Mouse (Mus musculus) hindbrain, postnatal 0 days (tissue): ENCODE results near the gene Gm4922. TPM values are rescaled to one million over a fixed set of nuclear protein-coding genes. Genes with fewer than 3 reads are reported as not detected.
A peak's percentile ranks its signal among the peaks of the same experiment; 100 is the strongest.

ENCODE experiments used
- ATAC-seq: fragments of 200-750 bp; cut with Nextera tagmentation; 2 replicates; pipeline ENCODE4 v1.8.0; 2017; ENCODE audit warnings: mild to moderate bottlenecking, moderate TSS enrichment, moderate library complexity
- DNase-seq: peaks from one replicate; pipeline ENCODE4 v3.0.0-alpha.2; 2015; ENCODE audit warnings: low spot score
- H3K27ac ChIP-seq: fragments of 300-500 bp; sonication (generic); 2 replicates; pipeline ENCODE4 v1.5.1; 2014; ENCODE audit warnings: mild to moderate bottlenecking
- H3K27me3 ChIP-seq: fragments of 300-500 bp; sonication (generic); 2 replicates; pipeline ENCODE4 v1.6.1; 2014; ENCODE audit warnings: low read length, mixed read lengths; ENCODE audit not compliant: insufficient read depth
- H3K36me3 ChIP-seq: fragments of 300-500 bp; sonication (generic); 2 replicates; pipeline ENCODE4 v1.6.1; 2014; ENCODE audit warnings: low read length, mixed read lengths; ENCODE audit not compliant: insufficient read depth
- H3K4me1 ChIP-seq: fragments of 300-500 bp; sonication (generic); 2 replicates; pipeline ENCODE4 v1.6.1; 2014; ENCODE audit warnings: antibody characterized with exemption, low read length, mixed read lengths; ENCODE audit not compliant: insufficient read depth
- H3K4me2 ChIP-seq: fragments of 300-500 bp; sonication (generic); 2 replicates; pipeline ENCODE4 v1.6.1; 2014; ENCODE audit warnings: low read depth, mild to moderate bottlenecking, low read length, moderate library complexity, mixed read lengths
- H3K4me3 ChIP-seq: fragments of 300-500 bp; sonication (generic); 2 replicates; pipeline ENCODE4 v1.5.1; 2014; ENCODE audit warnings: low read length
- H3K9ac ChIP-seq: fragments of 300-500 bp; sonication (generic); replicated peaks from 2 replicates; pipeline ENCODE4 v1.6.1; 2014; ENCODE audit warnings: mild to moderate bottlenecking, low read length, moderate library complexity, mixed read lengths
- H3K9me3 ChIP-seq: fragments of 300-500 bp; sonication (generic); 2 replicates; pipeline ENCODE4 v1.6.1; 2016; ENCODE audit warnings: low read length, mixed read lengths
- CTCF ChIP-seq: IDR thresholded peaks from 2 replicates; pipeline ENCODE4 v1.5.1; 2016; ENCODE audit warnings: antibody characterized with exemption, control low read depth, low read depth
- WGBS: fragments of 180-500 bp; shearing (Covaris S2); extraction: QIAGEN DNeasy Blood & Tissue Kit; methylation state at CpG from one replicate; pipeline ENCODE4 v1.1.7; 2014; 5-methylcytosine and 5-hydroxymethylcytosine counted together
- polyA plus RNA-seq: library from polyadenylated mRNA; unstranded; fragments of >200 nt; fragmentation: Nextera tagmentation; extraction: Ambion mirVana; gene quantifications from 2 replicates; pipeline ENCODE4 v1.2.1, GENCODE M21; 2015
- total RNA-seq: library from RNA; depleted of rRNA; stranded (reverse); fragments of >200 nt; gene quantifications from 2 replicates; pipeline ENCODE4 v1.2.3, GENCODE M21; 2014

The Gm4922 gene
- total and polyA plus RNA-seq, 2 experiments from 2014 or later, result 0.29 TPM; not detected in 1

DNA sequence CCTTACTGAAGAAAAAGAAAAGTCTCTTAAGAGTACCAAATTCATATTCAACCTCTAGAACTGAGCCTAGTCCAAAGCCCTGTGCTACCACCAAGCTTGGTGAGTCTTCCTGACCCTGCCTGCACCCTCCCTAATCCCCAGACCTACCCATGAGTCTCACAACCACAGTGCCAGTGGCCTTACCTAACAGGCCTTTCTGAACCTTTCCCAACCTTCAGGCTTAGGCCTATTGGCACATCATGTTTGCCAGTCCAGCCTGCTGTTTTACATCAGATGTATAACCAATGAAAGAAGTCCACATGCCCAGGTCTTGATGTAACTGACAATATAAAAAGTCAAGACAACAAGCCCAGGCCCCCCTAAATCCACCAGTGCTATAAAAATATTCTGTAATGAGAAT is 38.5 kb upstream of the Gm4922 start:
- Histone ChIP-seq H3K9me3 (no peaks in the 10 kb centered on the region), H3K4me1 (no peaks in the 10 kb centered on the region), H3K9ac (no peak overlapping the region), H3K27me3 (no peaks in the 10 kb centered on the region), H3K4me2 (no peak overlapping the region), H3K4me3 (no peak overlapping the region), H3K36me3 (no peaks in the 10 kb centered on the region), H3K27ac (no peak overlapping the region)
- no peak for DNase-seq
- no peak for ATAC-seq
- no peak for TF ChIP-seq CTCF

DNA sequence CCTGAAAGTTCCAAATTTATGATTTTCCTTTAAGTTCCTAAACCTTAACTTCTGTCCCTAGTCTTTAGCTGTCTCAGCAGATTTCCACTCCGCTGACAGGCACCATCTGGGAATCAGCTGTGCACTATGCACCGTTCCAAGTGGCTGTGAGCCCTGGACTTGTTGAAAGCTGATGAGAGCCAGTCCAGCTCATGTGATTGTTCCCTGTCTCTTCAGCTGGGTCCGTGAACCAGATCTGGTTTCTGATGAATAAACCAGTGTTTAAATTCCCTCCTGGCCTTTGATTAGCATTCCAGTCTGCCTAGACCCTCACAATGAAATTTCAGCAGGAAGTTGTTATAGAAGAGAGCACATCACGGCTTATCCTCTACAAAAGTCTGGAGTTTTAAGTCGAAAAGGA is 30.0 kb upstream of the Gm4922 start:
- H3K9ac ChIP-seq, result no peak overlapping the region
- no peaks in the 10 kb centered on the region for H3K36me3 ChIP-seq
- H3K27me3 ChIP-seq, result no peaks in the 10 kb centered on the region
- H3K4me1 ChIP-seq, result no peaks in the 10 kb centered on the region
- no peaks in the 10 kb centered on the region for H3K9me3 ChIP-seq
- H3K27ac ChIP-seq, result peak overlapping the region; percentile 36; the same call in 1 of the 2 replicates
- H3K4me3 ChIP-seq, result no peak overlapping the region
- ATAC-seq, result peak; percentile 91
- no peak for TF ChIP-seq CTCF
- DNase-seq, result peak; percentile 69
- H3K4me2 ChIP-seq, result no peak overlapping the region
- 33% methylated on average over 5 of the region's 5 CpGs for WGBS

DNA sequence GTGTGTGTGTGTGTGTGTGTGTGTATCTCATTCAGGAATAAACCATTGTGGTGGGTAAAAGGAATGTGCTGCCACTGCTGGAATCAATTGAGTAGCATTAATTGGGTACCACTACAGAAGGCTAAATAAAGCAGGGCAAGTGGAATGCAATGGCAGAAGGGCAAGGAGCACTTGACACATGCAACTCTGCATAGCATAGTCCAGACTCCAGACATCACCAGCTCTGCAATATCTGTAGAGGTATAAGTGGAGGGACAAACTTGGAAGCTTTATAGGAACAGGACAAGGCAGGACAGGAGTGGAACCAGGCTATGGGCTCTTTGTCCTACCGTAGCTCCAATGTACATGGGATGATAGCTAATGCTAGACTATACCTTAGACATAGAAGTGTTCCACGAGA is 25.2 kb upstream of the Gm4922 start:
- Histone ChIP-seq H3K9me3 (no peaks in the 10 kb centered on the region), H3K27ac (no peak overlapping the region), H3K9ac (no peak overlapping the region), H3K27me3 (no peaks in the 10 kb centered on the region), H3K4me3 (no peak overlapping the region), H3K4me2 (no peak overlapping the region), H3K36me3 (no peaks in the 10 kb centered on the region), H3K4me1 (no peaks in the 10 kb centered on the region)
- ATAC-seq (no peak), DNase-seq (no peak)
- TF ChIP-seq CTCF, result no peak
- 85% methylated on average over 2 of the region's 2 CpGs for WGBS

GRCm38 (mm10) chr10:18790063-18790462 is 3.5 kb upstream of the Gm4922 start:
- no peak for TF ChIP-seq CTCF
- H3K4me3 ChIP-seq, result no peak overlapping the region
- H3K9me3 ChIP-seq, result no peaks in the 10 kb centered on the region
- DNase-seq (no peak), ATAC-seq (no peak)
- WGBS, result 76% methylated on average over 4 of the region's 4 CpGs
- H3K27me3 ChIP-seq, result no peaks in the 10 kb centered on the region
- H3K36me3 ChIP-seq, result no peaks in the 10 kb centered on the region
- no peak overlapping the region for H3K4me2 ChIP-seq
- no peak overlapping the region for H3K27ac ChIP-seq
- H3K9ac ChIP-seq, result no peak overlapping the region
- H3K4me1 ChIP-seq, result no peaks in the 10 kb centered on the region

GRCm38 (mm10) chr10:18788601-18789000 is 2.0 kb upstream of the Gm4922 start:
- no peak overlapping the region for H3K27ac ChIP-seq
- no peak overlapping the region for H3K9ac ChIP-seq
- H3K4me2 ChIP-seq, result no peak overlapping the region
- H3K4me3 ChIP-seq, result no peak overlapping the region
- no peaks in the 10 kb centered on the region for H3K4me1 ChIP-seq
- no peak for TF ChIP-seq CTCF
- no peaks in the 10 kb centered on the region for H3K9me3 ChIP-seq
- DNase-seq, result no peak
- 64% methylated on average over 1 of the region's 1 CpGs for WGBS
- no peak for ATAC-seq
- H3K36me3 ChIP-seq, result no peaks in the 10 kb centered on the region
- no peaks in the 10 kb centered on the region for H3K27me3 ChIP-seq

GRCm38 (mm10) chr10:18777546-18777945 is 9.0 kb downstream of the Gm4922 start:
- no peak for TF ChIP-seq CTCF
- Histone ChIP-seq H3K9ac (no peak overlapping the region), H3K27ac (no peak overlapping the region), H3K36me3 (no peaks in the 10 kb centered on the region), H3K27me3 (no peaks in the 10 kb centered on the region), H3K4me3 (no peak overlapping the region), H3K9me3 (no peaks in the 10 kb centered on the region), H3K4me1 (no peaks in the 10 kb centered on the region), H3K4me2 (no peak overlapping the region)
- no peak for DNase-seq
- no peak for ATAC-seq
- WGBS, result 39% methylated on average over 3 of the region's 3 CpGs

GRCm38 (mm10) chr10:18772537-18773179 is 13.9 kb downstream of the Gm4922 start:
- Histone ChIP-seq H3K27ac (no peak overlapping the region), H3K36me3 (no peaks in the 10 kb centered on the region), H3K4me2 (no peak overlapping the region), H3K9me3 (no peaks in the 10 kb centered on the region), H3K4me3 (no peak overlapping the region), H3K4me1 (no peaks in the 10 kb centered on the region), H3K27me3 (no peaks in the 10 kb centered on the region), H3K9ac (no peak overlapping the region)
- no peak for TF ChIP-seq CTCF
- DNase-seq (peak; percentile 20), ATAC-seq (no peak)
- WGBS, result 49% methylated on average over 4 of the region's 4 CpGs
